In genomic region chr4:95318561-95318960, GRCm38 (mm10) we compare ENCODE assay signal across 9 mouse cellular contexts.
A peak's percentile ranks its signal among the peaks of the same experiment; 100 is the strongest.
DNase-seq lines count a peak whose midpoint lies in the region; ATAC-seq and TF ChIP-seq lines count a peak whose summit lies in the region.
"Had no signal": no experiment of that assay in that cellular context is flagged by ENCODE, and none has a peak within 500 bp of the region (broad histone marks: within the 10 kb centered on the region; RNA-seq: fewer than 3 reads in every experiment).

No protein-coding gene starts in this region.

- DNase-seq in adipocyte (ENCODE audit: low spot score): peak; percentile 62
- peak; percentile 21 for DNase-seq in limb, embryonic 14.5 days (ENCODE audit: low spot score)
- DNase-seq in layer of hippocampus, postnatal 36 days: no peak
- DNase-seq in midbrain, postnatal 0 days (ENCODE audit: low spot score): no peak
- no peak for DNase-seq in cerebellum, adult 11 months

- peaks cover 13% of the 10 kb centered on the region for H3K4me1 ChIP-seq in hindbrain, embryonic 12.5 days
- H3K4me1 ChIP-seq in hindbrain, embryonic 13.5 days (replicated peaks): peaks cover 13% of the 10 kb centered on the region
- peaks cover 14% of the 10 kb centered on the region for H3K4me1 ChIP-seq in forebrain, embryonic 15.5 days
- H3K4me1 ChIP-seq in limb, embryonic 14.5 days (ENCODE audit: control insufficient read depth, insufficient read depth, low read length): peaks cover 22% of the 10 kb centered on the region
- no peaks in the 10 kb centered on the region for H3K4me1 ChIP-seq in midbrain, postnatal 0 days (ENCODE audit: insufficient read depth, low read length)

- no peak overlapping the region for H3K9ac ChIP-seq in hindbrain, embryonic 12.5 days
- H3K9ac ChIP-seq in hindbrain, embryonic 13.5 days: no peak overlapping the region
- no peak overlapping the region for H3K9ac ChIP-seq in forebrain, embryonic 15.5 days (replicated peaks)
- no peak overlapping the region for H3K9ac ChIP-seq in limb, embryonic 14.5 days (ENCODE audit: low read depth, low read length, severe bottlenecking)
- H3K9ac ChIP-seq in midbrain, postnatal 0 days (replicated peaks; ENCODE audit: low read length, poor library complexity, severe bottlenecking): no peak overlapping the region
- H3K9ac ChIP-seq: liver, postnatal 0 days had no signal

- ATAC-seq in hindbrain, embryonic 12.5 days (ENCODE audit: low FRiP score): no peak
- ATAC-seq in hindbrain, embryonic 13.5 days (ENCODE audit: low FRiP score): no peak
- peak; percentile 59 for ATAC-seq in forebrain, embryonic 15.5 days (replicated peaks)
- peak; percentile 6; the same call in 1 of the 2 replicates for ATAC-seq in limb, embryonic 14.5 days (ENCODE audit: low FRiP score, low read depth)
- no peak for ATAC-seq in midbrain, postnatal 0 days (ENCODE audit: low FRiP score)

- no peak overlapping the region for H3K4me3 ChIP-seq in hindbrain, embryonic 12.5 days
- H3K4me3 ChIP-seq in hindbrain, embryonic 13.5 days: no peak overlapping the region
- H3K4me3 ChIP-seq in forebrain, embryonic 15.5 days: no peak overlapping the region
- no peak overlapping the region for H3K4me3 ChIP-seq in limb, embryonic 14.5 days (replicated peaks; ENCODE audit: low read length)
- no peak overlapping the region for H3K4me3 ChIP-seq in midbrain, postnatal 0 days (ENCODE audit: low read depth, low read length)

- TF ChIP-seq CTCF in midbrain, postnatal 0 days (IDR thresholded peaks at IDR 0.05): no peak

- H3K9me3 ChIP-seq in hindbrain, embryonic 12.5 days (replicated peaks): no peaks in the 10 kb centered on the region
- no peaks in the 10 kb centered on the region for H3K9me3 ChIP-seq in hindbrain, embryonic 13.5 days
- H3K9me3 ChIP-seq in forebrain, embryonic 15.5 days: no peaks in the 10 kb centered on the region
- H3K9me3 ChIP-seq in limb, embryonic 14.5 days (ENCODE audit: control insufficient read depth, low read length): no peaks in the 10 kb centered on the region
- H3K9me3 ChIP-seq in midbrain, postnatal 0 days (ENCODE audit: low read length): no peaks in the 10 kb centered on the region

- no peaks in the 10 kb centered on the region for H3K36me3 ChIP-seq in hindbrain, embryonic 12.5 days
- no peaks in the 10 kb centered on the region for H3K36me3 ChIP-seq in hindbrain, embryonic 13.5 days
- H3K36me3 ChIP-seq in forebrain, embryonic 15.5 days: no peaks in the 10 kb centered on the region
- no peaks in the 10 kb centered on the region for H3K36me3 ChIP-seq in limb, embryonic 14.5 days (ENCODE audit: control insufficient read depth, insufficient read depth, low read length)
- H3K36me3 ChIP-seq in midbrain, postnatal 0 days (ENCODE audit: insufficient read depth, low read length): no peaks in the 10 kb centered on the region

- H3K27me3 ChIP-seq in hindbrain, embryonic 12.5 days: no peaks in the 10 kb centered on the region
- no peaks in the 10 kb centered on the region for H3K27me3 ChIP-seq in hindbrain, embryonic 13.5 days
- no peaks in the 10 kb centered on the region for H3K27me3 ChIP-seq in forebrain, embryonic 15.5 days
- no peaks in the 10 kb centered on the region for H3K27me3 ChIP-seq in limb, embryonic 14.5 days (ENCODE audit: control insufficient read depth, insufficient read depth, low read length)
- no peaks in the 10 kb centered on the region for H3K27me3 ChIP-seq in midbrain, postnatal 0 days (ENCODE audit: insufficient read depth, low read length)

- peak overlapping the region; percentile 31; the same call in 1 of the 2 replicates for H3K27ac ChIP-seq in hindbrain, embryonic 12.5 days
- H3K27ac ChIP-seq in hindbrain, embryonic 13.5 days: no peak overlapping the region
- no peak overlapping the region for H3K27ac ChIP-seq in forebrain, embryonic 15.5 days (replicated peaks)
- peak overlapping the region; percentile 79 for H3K27ac ChIP-seq in limb, embryonic 14.5 days (replicated peaks; ENCODE audit: low read depth, low read length)
- no peak overlapping the region for H3K27ac ChIP-seq in midbrain, postnatal 0 days (ENCODE audit: low read depth, low read length)

- TF ChIP-seq POLR2A in limb, embryonic 14.5 days (IDR thresholded peaks at IDR 0.05; ENCODE audit: borderline replicate concordance, extremely low read depth, insufficient read depth, insufficient read length): no peak

- no peak overlapping the region for H3K4me2 ChIP-seq in hindbrain, embryonic 12.5 days (replicated peaks)
- H3K4me2 ChIP-seq in hindbrain, embryonic 13.5 days: no peak overlapping the region
- H3K4me2 ChIP-seq in forebrain, embryonic 15.5 days (replicated peaks): no peak overlapping the region
- no peak overlapping the region for H3K4me2 ChIP-seq in limb, embryonic 14.5 days (replicated peaks; ENCODE audit: low read depth, low read length, severe bottlenecking)
- no peak overlapping the region for H3K4me2 ChIP-seq in midbrain, postnatal 0 days (ENCODE audit: low read depth, low read length, poor library complexity, severe bottlenecking)

- WGBS in hindbrain, embryonic 12.5 days: 50% methylated on average over 1 of the region's 1 CpGs
- 45% methylated on average over 1 of the region's 1 CpGs for WGBS in hindbrain, embryonic 13.5 days
- WGBS in forebrain, embryonic 15.5 days: 11% methylated on average over 1 of the region's 1 CpGs
- WGBS in limb, embryonic 14.5 days: 23% methylated on average over 1 of the region's 1 CpGs
- 47% methylated on average over 1 of the region's 1 CpGs for WGBS in midbrain, postnatal 0 days

Comparison
In these comparisons a context has a peak if more than half of its experiments do, and no peak if none do; other contexts are left out.
1. H3K27ac ChIP-seq: peak in hindbrain, embryonic 12.5 days (single experiment) and limb, embryonic 14.5 days (single experiment); none in hindbrain, embryonic 13.5 days (single experiment), forebrain, embryonic 15.5 days (single experiment) and midbrain, postnatal 0 days (single experiment).
2. ATAC-seq: peak in forebrain, embryonic 15.5 days (single experiment) and limb, embryonic 14.5 days (single experiment); none in hindbrain, embryonic 12.5 days (single experiment), hindbrain, embryonic 13.5 days (single experiment) and midbrain, postnatal 0 days (single experiment).
3. DNase-seq: peak in adipocyte (single experiment) and limb, embryonic 14.5 days (single experiment); none in layer of hippocampus, postnatal 36 days (0 of 2), midbrain, postnatal 0 days (single experiment) and cerebellum, adult 11 months (single experiment).